Mouse (Mus musculus) brain, embryonic 14.5 days (tissue): ENCODE measurements around the gene Eif5b.

Experiments used
- CTCF ChIP-seq: fragments of 200-500 bp; IDR thresholded peaks from 2 replicates; pipeline ENCODE4 v1.5.1; 2012; ENCODE audit warnings: inconsistent platforms, mild to moderate bottlenecking, moderate library complexity, borderline replicate concordance; ENCODE audit not compliant: insufficient read depth, insufficient read length; ENCODE audit errors: extremely low read depth
- POLR2A ChIP-seq: fragments of 200-500 bp; IDR thresholded peaks from 2 replicates; pipeline ENCODE4 v1.6.1; 2012; ENCODE audit warnings: mild to moderate bottlenecking, inconsistent platforms, borderline replicate concordance; ENCODE audit not compliant: poor library complexity, insufficient read depth, insufficient read length, severe bottlenecking; ENCODE audit errors: extremely low read depth

DNA sequence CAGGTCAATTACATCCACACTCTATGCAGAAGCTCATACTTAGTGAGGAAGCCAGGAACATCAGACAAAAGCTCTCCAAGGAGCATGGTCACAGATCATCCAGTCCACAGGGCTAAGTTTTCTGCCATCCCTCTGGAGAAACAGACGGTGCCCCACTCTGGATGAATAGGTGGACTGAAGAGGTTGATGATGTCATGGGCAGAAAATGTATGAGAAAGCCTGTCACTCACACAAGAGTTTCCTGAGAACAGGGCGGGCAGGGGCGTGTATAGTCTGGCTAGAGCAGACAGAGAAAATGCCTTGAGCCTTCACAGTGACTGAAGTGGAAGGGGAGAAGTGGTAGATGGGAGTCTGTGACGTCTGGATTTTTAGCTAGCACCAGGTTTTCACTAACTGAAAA lies 26.3 kb upstream of the Eif5b start:
- TF ChIP-seq CTCF (no peak), POLR2A (no peak)
